Mouse (Mus musculus): Measurements from ENCODE around the gene Ccm2l. TPM values are rescaled to one million over a fixed set of nuclear protein-coding genes. Genes with fewer than 3 reads are reported as not detected.

Ccm2l gene
- total RNA-seq (2017) = 0.73 TPM in 1 of 2 replicates, not detected in the other

DNA sequence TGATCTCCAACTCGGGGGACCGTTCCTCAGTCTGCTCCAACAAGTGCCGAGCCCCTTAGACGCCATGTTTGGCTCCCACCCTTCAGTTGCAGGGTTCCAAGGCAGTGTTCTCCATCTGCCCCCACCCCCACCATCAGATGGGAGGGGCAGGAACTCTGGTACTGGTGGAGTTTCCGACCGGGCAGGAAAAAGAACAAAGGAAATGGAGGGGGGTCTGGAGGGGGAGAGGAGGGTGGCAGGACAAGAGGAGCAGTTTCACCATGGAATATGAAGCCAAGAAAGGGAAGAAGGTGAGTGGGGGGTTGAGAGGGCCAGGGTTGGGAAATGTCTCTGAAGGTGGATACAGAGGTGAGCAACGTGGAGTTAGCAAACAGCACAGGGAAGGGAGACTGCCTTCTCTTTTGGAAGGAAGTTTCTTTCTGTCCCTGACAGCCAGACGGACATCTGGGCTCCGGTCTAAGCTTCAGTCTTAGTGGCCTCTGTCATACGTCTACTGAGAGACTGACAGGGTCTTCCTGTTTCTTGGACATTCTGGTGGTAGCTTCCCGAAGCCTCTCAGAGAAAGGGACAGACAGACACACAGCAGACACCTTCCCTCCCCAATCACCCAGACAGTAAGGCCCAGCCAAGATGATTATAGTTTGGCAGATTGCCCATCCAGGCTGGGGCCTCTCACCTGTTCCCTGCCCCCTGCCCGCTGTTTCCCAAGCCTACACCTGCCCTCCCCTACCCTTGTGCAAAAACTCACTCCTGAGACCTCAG is at the start of gene Ccm2l:
Gene Ccm2l, plus strand, starts transcription at position 209 of the 762 bp plus-strand sequence.
- ATAC-seq (replicated peaks; ENCODE audit: low read depth, poor library complexity, severe bottlenecking) = peak; percentile 27; the same call in 1 of the 2 replicates

DNA sequence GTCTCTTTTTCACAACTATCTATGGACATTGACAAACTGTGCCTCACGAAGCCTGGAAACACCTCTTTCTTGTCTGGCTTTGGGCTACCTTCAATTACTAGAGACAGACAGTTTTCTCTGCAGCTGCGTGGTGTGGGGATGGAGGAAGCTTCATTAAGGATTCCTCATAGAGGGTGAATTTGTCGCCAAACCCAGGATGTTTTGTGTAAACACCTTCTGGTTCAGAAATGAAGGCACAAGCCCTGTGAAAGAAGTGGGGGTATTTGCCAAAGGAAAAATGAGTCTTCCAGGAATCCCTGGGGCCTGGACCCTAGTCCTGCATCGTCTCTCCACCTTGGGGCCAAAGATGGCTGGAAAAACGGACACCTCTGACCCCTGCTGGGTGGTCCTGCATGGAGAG is 49.0 kb upstream of the Ccm2l start:
- no peak for ATAC-seq (replicated peaks; ENCODE audit: low read depth, poor library complexity, severe bottlenecking)

DNA sequence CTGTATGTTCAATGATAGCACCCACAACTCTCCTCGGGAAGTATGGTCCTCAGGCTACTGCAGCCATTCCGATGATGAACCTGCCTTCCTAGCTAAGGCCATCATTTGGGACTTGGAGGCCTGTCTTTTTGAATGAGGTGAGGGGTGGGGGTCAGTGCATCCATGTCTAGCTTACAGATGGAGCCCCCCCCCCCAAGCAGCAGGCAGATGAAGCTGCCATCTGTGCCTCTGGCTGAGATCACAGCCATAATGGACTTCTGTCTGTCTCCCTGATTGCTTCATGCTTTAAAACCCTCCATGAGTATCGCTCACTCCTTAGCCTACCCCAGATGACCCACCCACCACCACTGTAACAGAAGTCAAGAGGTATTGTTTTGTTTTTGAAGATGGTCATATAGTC is 46.4 kb upstream of the Ccm2l start:
- ATAC-seq (replicated peaks; ENCODE audit: low read depth, poor library complexity, severe bottlenecking) = no peak

DNA sequence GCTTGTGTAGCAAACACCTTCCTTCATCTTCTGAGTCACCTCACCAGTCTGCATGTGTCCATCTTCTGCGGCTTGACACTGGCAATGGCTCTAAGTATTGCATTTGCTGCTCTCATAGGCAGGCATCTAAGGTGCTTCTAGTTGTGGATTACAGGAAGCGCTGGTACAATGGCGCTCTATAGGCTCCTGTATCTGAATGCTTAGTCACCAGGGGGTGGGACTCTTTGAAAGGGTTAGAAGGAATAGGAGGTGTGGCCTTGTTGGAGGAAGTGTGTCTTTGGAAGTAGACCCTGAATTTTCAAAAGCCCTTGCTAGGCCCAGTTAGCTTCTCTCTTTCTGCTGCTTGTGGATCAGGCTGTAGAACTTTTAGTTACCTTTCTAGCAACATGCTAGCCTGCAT is 44.6 kb upstream of the Ccm2l start:
- peak; percentile 82 for ATAC-seq (replicated peaks; ENCODE audit: low read depth, poor library complexity, severe bottlenecking)

DNA sequence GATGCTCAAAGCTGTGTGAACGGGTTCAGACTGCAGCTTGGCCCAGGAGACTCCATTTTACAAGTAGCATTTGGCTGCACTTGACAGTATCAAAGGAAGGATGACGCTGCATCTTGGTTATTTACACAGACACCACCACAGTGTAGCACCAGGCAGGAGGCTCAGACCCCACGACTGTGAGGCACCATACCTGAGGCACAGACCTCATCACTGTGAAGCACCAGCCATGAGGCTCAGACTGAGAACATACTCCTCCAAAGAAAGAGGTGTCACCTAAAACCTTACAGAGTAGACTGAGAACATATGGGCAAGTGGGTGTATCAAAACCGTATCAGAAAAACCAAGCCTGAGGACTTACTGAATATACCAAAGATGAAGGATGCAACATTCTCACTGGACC is 42.9 kb upstream of the Ccm2l start:
- ATAC-seq (replicated peaks; ENCODE audit: low read depth, poor library complexity, severe bottlenecking) = no peak

DNA sequence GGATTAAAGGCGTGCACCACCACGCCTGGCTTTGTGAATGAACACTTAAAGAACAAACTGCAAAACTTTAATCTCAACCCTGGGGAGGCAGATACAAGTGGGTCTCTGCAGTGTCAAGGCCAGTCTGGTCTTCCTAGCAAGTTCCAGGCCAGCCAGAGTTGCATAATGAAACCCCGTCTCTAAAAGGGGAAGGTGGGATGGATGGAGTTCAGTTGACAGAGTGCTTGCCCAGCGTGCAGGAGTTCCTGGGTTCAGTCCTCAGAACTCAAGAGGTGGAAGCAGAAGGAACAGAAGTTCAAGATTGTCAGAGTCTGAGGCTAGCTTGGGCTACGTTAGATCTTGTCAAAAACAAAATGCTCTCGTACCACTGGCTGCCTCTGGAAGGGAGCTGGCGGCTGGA is 39.7 kb upstream of the Ccm2l start:
- 0 out of 2 replicates have a peak, but pooled peaks have one; percentile 27 for ATAC-seq (replicated peaks; ENCODE audit: low read depth, poor library complexity, severe bottlenecking)

DNA sequence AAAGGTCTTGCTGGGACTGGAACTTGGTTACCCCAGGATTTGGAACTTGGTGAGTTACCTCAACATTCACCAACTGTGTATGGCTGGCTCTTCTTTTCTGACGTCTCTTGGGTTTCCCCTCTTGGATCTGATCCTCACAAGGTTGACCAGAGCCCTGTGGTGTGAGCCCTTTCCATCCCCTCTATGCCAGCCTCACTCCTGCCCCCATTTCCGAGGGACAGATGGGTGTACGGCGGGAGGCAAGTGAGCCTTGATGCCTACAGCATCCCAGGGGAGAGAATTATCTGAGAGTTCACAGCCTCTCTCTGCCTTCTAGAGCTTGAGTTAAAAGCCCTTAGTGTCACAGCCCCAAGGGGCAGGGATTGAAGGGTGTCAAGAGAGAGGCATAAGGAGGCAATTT is 38.3 kb upstream of the Ccm2l start:
- ATAC-seq (replicated peaks; ENCODE audit: low read depth, poor library complexity, severe bottlenecking) = no peak

DNA sequence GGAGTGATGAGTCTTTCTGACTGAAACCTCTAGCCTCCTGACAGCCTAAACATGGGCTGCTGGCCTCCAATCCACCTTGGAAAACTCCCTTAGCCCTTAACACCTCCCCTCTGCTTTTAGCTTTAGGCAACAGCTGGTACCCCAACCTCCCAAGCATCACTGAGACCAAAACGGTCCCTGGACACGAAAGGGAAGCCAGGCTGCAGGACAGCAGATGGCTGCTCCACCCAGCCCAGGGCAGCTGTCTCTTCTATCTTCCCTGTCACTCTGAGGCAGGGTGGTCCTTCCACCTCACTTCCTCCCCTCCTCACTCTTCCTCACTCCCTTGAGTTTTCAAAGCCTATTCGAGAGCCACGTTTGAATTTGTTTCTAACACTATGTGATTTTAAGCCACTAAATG is 35.3 kb upstream of the Ccm2l start:
- no peak for ATAC-seq (replicated peaks; ENCODE audit: low read depth, poor library complexity, severe bottlenecking)

DNA sequence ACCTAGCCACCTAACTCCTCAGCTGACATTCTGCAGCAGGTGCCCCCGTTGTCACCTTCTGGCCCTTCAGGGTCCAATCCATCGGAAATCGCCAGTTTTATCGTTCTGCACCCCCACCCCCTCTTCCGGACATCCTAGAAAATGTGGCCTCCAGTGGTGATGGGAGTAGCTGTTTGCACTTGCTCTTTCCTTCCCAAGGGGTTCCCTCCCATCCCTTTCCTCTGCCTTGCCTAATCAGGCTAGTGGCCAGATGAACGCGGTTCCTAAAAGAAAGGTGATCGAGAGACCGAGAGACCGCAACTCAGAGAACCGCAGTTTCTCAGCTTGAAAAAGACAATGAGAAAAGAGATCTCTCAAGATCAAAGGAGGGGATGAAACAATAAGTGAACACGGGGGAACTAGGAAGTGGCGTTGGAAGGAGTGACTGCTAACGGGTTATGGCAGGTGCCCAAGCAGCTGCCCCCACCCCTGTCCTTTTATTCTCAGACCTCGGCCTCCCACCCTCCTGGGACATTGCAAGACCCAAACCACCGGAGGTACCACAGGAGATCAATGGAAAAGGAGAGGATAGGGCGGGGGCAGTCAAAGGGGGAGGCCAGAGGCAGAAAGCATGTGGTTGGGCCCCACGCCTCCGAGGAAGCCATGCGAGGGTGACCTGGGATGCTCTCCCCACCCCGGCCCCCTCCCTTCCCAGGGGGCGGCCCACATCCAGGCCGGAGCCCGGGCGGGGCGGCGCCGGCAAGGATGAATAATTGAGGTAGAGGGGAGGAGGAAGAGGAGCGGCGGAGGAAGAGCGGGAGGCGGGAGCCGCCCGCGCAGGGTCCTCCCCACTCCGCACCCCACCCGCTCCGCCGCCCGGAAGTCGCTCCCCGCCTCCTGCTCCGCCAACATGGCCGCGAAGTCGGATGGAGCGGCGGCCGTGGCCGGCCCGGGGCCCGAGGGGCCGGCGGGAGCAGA is 34.4 kb upstream of the Ccm2l start, which contains the start of gene Xkr7:
Gene Xkr7, plus strand, starts transcription at position 727 of the 957 bp plus-strand sequence.
- ATAC-seq (replicated peaks; ENCODE audit: low read depth, poor library complexity, severe bottlenecking) = no peak

DNA sequence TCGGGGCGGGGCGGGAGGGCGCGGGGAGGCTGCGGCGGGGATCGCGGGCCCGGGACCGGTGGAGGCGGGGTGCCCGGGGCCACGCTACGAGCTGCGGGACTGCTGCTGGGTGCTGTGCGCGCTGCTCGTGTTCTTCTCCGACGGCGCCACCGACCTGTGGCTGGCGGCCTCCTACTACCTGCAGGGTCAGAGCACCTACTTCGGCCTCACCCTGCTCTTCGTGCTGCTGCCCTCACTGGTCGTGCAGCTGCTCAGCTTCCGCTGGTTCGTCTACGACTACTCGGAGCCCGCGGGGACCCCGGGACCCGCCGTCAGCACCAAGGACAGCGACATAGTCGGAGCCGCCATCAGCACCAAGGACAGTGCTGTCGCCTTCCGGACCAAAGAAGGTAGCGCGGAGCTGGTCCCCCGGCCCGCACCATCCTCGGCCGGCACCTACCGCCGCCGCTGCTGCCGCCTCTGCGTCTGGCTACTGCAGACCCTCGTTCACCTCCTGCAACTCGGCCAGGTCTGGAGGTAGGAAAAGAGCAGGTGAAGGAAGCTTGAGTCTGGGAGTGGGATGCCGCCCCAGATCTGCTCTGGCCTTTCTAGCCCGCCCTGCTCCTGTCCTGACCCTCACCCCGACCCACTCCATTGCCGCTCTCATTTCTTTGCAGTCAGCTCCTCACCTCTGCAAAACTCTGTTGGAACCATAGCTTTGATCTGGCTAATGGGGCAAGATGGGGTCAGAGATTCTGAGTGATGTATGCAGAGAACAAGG is 33.5 kb upstream of the Ccm2l start:
- peak; percentile 95 for ATAC-seq (replicated peaks; ENCODE audit: low read depth, poor library complexity, severe bottlenecking)

DNA sequence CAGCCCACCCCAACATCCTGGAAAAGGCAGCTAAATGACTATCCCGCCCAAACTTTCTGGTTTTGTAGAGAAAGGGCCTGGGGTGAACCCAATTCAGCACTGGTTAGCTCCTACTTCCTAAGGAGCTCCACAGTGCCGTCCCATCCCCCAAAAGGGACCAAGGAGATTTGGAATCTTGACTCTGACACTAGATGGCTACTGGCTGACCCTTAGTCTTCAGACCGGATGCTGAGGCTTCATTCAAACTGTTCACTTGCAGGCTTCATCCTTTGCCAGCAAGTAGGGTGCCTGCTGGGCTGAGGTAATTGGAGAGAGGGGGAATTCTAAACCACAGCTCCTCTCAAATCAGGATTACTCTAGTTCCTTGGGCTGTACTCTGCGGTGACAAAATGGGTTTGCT is 32.8 kb upstream of the Ccm2l start:
- no peak for ATAC-seq (replicated peaks; ENCODE audit: low read depth, poor library complexity, severe bottlenecking)

DNA sequence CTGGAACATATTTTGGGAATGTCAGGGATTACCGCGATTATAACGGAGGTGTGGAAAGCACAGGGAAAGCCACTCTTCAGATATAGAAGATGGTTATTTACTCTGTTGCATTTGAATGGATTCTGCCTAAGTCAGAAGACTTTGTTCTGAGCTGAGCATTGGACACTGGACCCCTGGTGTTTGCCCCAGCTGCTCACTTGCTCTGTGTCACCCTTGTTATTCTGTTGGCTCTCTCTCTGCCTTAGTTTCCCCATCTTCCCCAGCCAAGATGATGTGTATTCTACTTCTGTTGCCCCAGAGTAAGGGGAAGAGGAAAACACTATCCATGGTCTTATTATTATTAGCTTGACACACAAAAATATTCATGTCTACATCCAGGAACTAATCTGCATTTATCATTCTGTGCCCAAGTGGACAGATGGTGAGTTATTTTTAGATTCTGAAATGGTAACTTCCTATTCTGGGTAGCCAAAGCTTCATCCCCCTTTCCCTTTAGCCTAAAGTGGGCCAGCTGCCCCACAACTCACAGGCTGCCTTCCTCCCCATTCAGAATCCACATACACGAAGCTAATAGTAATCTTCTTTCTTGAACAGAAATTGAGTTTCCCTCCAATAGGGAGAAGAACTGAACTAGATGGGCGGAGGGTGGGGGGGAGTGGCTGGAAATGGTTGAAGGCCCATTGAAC is 32.1 kb upstream of the Ccm2l start:
- no peak for ATAC-seq (replicated peaks; ENCODE audit: low read depth, poor library complexity, severe bottlenecking)

DNA sequence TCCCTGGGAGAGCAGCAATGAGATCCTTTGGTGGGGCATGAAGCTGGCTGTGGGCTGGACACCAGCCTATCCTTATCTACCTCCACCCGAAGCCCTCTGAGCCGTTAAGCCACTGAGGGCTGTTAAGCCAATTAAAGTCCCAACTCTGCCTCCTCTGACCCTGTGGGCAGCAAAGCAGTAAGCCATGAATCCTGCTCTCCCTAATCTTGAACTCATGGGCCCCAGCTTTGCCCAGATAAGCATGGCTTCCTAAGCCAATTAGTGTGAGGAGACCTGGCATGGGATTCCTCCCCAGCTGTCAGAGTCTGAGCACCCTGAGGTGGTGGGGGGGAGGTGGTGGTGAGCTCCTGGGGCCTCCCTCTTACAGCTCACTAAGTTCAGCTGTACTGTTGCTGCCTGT is 29.1 kb upstream of the Ccm2l start:
- no peak for ATAC-seq (replicated peaks; ENCODE audit: low read depth, poor library complexity, severe bottlenecking)

DNA sequence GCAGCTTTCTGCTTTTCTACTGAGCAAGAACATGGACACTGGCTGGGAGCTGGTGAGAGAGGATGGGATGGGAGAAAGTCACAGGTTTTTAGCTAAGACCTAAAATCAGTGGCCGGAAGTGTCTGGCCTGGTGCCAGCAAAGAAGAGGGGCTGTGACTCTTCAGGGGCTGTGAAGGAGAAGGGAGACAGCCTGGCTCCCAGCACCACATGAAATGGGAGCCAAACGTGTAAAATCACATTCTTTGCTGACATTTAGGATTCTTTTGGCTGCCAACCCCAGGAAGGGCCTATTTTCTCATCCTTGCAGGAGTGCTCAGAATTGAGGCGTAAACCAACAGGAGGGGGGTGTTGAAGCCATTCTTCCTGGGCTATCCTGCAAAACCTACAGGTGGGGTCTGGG is 21.9 kb upstream of the Ccm2l start:
- ATAC-seq (replicated peaks; ENCODE audit: low read depth, poor library complexity, severe bottlenecking) = no peak

DNA sequence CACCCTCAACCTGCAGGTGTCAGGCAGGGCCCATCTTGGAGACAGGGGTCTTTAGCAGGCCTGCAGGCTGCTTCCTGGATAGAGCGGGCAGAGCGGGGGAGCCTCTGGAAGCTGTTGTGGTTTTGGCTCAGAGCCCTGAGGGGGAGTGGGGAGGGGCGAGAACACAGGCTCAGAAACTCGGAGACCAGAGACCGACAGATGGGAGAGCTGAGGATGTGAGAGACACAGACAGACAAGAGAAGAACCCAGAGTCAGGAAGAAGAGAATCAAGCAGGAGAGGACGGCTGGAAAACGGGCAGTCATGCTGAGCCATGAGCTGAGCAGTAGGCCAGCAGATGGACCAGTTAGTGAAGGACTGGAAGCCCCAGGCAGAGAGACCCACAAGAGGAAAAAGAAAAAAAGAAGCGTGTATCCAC is 19.9 kb upstream of the Ccm2l start:
- ATAC-seq (replicated peaks; ENCODE audit: low read depth, poor library complexity, severe bottlenecking) = peak; percentile 46

DNA sequence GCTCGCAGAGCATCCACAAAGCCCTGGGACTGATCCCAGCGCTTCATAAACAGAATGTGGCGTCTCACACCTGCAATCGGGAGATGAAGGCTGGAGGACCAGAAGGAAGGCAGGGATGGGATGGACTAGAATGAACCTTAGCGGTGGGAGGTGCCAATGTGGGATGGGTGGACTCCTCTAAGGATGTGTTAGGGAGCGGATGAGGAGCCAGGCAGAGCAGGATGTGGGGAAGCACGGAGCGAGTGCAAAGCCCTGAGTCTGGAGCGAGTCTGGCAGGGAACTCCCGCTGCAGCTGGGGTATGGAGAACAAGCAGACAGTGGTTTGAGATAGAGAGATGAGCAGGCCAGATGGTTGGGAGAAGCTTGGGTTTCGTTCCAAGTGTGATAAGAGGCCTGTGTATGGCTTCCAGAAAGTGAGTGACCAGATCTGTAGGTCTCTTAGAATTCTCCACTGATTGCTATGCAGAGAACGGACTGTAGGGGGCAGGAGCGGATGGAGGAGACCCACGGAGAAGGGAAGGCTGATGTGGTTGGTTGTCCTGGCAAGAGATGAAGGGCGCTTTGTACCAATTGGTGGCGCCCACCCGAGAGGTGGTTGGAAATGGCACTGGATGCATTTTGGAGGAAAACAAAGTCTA is 17.8 kb upstream of the Ccm2l start:
- peak; percentile 60 for ATAC-seq (replicated peaks; ENCODE audit: low read depth, poor library complexity, severe bottlenecking)

DNA sequence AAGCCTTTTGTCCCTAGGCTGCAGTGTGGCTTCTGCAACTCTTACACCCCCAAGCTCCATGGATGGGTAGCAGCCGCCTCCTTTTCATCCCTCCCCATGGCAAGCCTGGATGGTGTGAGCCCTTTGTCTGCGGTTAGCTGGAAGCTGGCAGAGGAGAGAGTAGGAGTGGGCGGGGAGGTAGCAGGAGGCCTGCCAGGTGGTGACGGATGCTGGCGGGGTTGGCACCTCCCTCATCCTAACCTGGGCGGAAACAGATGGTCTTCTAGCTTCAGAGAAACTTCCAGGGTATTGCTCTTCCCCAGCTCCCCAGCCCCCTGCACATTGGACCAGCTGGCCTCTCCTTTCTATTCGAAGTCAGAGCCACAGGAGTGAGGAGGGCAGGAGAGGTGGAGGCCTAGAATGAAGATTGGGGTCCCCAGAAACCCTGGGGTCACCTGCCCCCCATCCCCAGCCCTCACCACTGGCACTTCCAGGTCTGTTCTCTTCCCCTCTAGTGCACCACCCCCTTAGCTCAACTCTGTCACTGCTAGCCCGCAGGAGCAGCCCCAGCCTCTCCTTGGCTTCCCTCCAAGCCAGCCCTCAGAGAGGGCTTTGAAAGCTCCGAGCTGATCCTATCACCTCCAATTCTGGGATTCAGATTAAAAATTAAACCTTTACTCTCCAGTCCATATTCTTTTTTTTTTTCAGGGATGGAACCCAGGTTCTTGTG is 16.3 kb upstream of the Ccm2l start:
- no peak for ATAC-seq (replicated peaks; ENCODE audit: low read depth, poor library complexity, severe bottlenecking)

DNA sequence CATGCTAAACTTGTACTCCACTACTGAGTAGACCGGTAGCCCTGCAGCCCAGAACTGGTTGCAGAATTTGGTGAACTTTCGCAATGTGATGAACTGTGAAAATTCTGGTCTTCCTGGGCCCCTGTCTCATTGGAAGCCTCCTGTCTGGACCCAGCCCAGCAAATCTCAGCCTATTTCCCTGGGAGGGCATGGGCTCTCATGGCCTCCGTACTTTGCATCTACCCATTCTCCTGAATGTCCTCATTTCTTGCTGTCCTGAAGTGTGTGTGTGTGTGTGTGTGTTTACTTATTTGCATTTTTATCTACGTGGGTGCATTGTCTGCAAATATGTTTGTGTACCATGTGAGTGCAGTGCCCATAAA is 15.8 kb upstream of the Ccm2l start:
- ATAC-seq (replicated peaks; ENCODE audit: low read depth, poor library complexity, severe bottlenecking) = no peak

DNA sequence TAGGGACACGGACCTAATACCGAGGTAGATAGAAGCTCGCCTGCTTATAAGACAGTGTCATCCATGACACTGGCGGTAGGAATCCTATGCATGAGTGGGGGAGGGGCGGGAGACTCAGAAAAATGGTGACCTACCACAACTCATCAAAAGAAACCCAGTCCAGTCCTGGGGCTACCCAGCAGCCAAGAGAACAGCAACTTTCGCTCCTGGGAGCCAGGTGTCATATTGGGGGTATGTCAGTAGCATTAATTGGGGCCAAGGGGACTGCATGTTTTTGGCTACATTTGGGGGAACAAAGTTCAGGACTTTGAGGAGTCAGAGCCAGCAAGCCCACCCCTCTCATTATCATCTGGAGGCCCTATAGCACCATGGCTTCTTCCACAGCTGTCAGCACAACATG is 14.7 kb upstream of the Ccm2l start:
- no peak for ATAC-seq (replicated peaks; ENCODE audit: low read depth, poor library complexity, severe bottlenecking)

Measured in common myeloid progenitor, adult 5-6 weeks (primary cell).